Mouse (Mus musculus) layer of hippocampus, adult 2 months (tissue): ENCODE data around the gene Etfbkmt. TPM values are rescaled to one million over a fixed set of nuclear protein-coding genes. Genes with fewer than 3 reads are reported as not detected.

Source experiments
- DNase-seq, 2 experiments: peaks; one replicate each; pipeline ENCODE4 v3.0.0; 2022; ENCODE audit warnings: low spot score in 2 of 2
- H3K27ac ChIP-seq: fragments of 200-600 bp; 2 replicates; pipeline ENCODE4 v1.8.1; 2022
- H3K4me3 ChIP-seq: fragments of 200-600 bp; 2 replicates; pipeline ENCODE4 v1.8.1; 2022; ENCODE audit warnings: mild to moderate bottlenecking
- CTCF ChIP-seq: fragments of 200-600 bp; conservative IDR thresholded peaks from 2 replicates; pipeline ENCODE4 v1.8.1; 2022; ENCODE audit warnings: antibody characterized with exemption, mild to moderate bottlenecking, moderate library complexity
- long read RNA-seq, 2 experiments: library from polyadenylated mRNA; stranded (forward); transcript quantifications; one replicate each; pipeline ENCODE4 v2.0.0; 2021; ENCODE audit warnings: borderline mapping rate in 2 of 2
- total RNA-seq, 2 experiments: library from RNA; stranded (reverse); gene quantifications; 2 replicates each; pipeline ENCODE4 v1.2.3; 2021

The Etfbkmt gene
- total RNA-seq: 1 to 10 TPM; 2.8 to 2.9 TPM
- long read RNA-seq, experiment 1, partial matches to known transcripts: 0 of 1 reads
- long read RNA-seq, experiment 1, other reads (novel, unspliced or antisense): 0 of 1 reads
- long read RNA-seq, experiment 2, partial matches to known transcripts: 0 of 2 reads
- long read RNA-seq, experiment 2, other reads (novel, unspliced or antisense): 1 of 2 reads

DNA sequence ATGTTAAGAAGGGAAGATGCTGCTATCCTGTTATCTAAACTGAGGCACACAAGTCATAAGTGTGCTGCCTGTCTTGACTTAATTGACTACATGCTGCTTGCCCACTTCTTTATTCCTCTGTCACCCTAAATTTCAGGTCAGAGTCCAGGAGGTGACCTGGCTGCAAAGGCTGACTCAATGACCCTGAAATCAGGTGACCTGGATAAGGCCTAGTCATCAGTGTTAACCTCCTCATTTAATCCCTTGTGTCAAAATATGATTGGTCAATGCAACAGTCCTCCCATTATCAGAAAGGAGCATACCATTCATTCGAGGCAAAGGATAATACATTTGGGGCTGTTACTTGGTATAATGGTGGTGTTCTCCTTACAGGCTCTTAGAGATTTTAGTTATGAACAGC, at the start of gene Etfbkmt:
Etfbkmt (plus strand) TSS at position 379 of the 400 bp plus-strand sequence.
- H3K4me3 ChIP-seq: no peak within 1 kb of the TSS
- H3K27ac ChIP-seq: no peak within 1 kb of the TSS
- DNase-seq: no peak
- TF ChIP-seq CTCF: no peak

DNA sequence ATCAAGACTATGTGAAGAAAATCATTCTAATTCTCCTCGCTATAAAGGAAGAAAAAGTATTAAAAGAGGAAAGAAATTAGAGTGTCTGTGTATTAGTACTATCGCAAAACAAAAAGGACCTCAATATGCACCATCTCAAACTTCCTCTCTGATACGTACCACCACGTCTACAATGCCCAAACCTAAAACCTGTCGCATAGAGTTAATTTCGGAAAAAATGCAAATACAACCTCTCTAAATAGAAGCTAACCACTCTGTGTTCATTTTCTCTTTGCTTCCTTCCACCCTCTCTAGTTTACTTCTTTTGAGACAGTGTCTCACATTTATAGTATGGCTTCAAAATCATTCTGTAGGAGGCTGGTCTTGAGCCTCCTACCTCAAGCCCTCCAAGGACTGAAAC, 47.2 kb upstream of the Etfbkmt start:
- DNase-seq: no peak
- no peak overlapping the region for H3K27ac ChIP-seq
- TF ChIP-seq CTCF: no peak

DNA sequence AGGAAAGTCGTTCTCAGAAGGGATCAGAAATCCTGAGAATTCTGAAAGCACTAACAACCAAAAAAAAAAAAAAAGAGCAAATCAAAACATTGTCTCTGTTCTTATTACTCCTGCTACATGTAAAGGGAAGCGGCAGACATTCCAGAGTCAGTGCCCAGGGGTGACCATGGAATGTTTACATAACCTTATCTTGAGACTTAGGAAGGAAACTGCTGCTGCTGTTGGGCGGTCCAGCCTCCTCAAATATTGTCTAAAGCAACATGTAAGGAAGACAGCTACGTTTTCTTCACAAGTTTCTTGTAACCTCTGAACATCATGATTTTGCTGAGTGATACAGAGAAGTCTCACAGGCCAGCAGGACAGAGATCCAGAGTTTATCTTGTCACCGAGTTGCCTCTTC, 46.2 kb upstream of the Etfbkmt start:
- no peak overlapping the region for H3K4me3 ChIP-seq
- H3K27ac ChIP-seq: no peak overlapping the region
- no peak for DNase-seq
- TF ChIP-seq CTCF: no peak

More for the DNA sequence above, 47.2 kb upstream of the Etfbkmt start:
- no peak overlapping the region for H3K4me3 ChIP-seq

DNA sequence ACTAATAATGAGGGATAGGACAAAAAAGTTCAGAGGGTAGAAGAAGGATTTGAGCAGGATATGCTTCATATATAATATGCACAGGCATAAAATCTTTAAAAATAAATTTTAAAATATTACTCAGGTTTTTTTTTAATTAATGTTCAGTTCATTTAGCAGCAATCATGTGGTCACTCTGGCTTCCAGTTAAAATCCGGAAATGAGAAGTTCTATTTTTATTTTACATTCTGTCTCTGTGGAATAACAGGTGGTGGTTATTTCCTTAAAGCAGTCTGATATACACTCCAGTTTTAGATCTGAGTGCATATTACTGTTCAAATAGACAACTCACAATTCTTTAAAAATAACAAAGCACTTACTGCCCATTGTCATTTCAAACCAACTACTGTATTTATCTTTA, 45.1 kb upstream of the Etfbkmt start:
- TF ChIP-seq CTCF: no peak
- DNase-seq: no peak
- Histone ChIP-seq H3K4me3 (no peak overlapping the region), H3K27ac (no peak overlapping the region)

DNA sequence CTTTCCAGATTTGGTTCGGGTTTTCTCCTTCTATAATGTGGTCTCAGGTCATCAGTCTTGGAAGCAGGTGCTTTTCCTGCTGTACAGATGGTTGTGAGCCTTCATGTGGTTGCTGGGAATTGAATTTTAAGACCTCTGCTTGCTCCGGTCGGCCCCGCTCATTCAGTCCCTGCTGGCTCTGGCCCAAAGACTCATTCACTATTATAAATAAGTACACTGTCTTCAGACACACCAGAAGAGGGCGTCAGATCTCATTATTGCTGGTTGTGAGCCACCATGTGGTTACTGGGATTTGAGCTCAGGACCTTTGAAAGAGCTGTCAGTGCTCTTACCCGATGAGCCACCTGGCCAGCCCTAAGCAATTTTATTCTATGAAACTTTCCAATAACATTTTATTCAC, 44.3 kb upstream of the Etfbkmt start:
- peak; percentile 54 for TF ChIP-seq CTCF
- DNase-seq: no peak
- H3K27ac ChIP-seq: no peak overlapping the region
- H3K4me3 ChIP-seq: no peak overlapping the region

DNA sequence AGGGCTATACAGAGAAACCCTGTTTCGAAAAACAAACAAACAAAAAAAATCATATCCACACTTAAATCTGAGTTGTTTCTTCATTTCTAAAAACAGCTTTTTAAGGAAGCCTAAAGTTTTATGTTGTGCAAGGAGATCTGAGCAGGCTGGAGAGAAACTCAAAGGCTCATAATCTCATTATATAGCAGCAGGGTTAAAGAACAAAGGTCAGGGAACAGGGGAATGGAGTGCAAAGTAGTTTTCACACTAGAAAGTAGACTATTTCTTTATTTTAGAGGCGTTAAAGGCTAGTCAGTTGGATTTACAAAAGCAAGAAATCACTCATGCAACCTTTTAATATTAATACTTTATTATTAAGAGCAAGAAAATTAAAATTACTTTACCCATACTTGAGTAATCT, 43.4 kb upstream of the Etfbkmt start:
- H3K27ac ChIP-seq: no peak overlapping the region
- no peak overlapping the region for H3K4me3 ChIP-seq
- no peak for DNase-seq
- TF ChIP-seq CTCF: no peak

DNA sequence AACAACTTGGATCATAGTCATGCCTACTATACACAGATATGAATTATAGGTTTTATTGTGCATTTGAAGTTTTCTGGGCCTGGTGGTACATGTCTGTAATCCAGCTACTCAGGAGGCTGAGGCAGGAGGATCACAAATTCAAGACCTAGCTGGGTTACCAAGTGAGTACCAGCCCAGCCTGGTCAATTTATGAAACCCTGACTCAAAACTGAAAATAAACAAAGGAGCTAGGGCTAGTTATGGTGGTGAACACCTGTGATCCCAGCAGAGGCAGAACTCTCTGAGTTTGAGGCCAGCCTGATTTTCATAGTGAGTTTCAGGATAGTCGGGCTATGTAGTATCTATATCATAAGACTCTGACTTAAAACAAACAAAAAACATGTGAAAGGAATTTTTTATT, 42.4 kb upstream of the Etfbkmt start:
- Histone ChIP-seq H3K27ac (no peak overlapping the region), H3K4me3 (no peak overlapping the region)
- TF ChIP-seq CTCF: no peak
- no peak for DNase-seq

DNA sequence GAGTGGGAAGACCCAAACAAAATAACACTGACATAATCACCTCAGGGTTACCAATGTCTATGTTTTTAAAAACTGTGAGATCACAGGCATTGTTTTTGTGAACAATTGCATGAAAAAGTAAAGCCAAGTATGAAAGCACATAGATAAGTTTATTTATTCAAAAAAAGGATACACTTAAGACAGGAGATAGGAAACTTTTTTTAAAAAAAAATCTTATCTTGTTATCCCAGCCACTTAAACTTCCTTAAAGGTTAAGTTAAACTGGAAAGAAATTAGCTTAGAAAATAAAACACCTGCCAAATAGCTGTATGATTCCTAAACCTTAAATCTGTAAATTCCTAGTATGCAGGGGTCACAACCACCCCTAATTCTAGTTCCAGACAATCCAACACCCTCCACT, 40.7 kb upstream of the Etfbkmt start:
- TF ChIP-seq CTCF: no peak
- Histone ChIP-seq H3K27ac (no peak overlapping the region), H3K4me3 (no peak overlapping the region)
- no peak for DNase-seq

DNA sequence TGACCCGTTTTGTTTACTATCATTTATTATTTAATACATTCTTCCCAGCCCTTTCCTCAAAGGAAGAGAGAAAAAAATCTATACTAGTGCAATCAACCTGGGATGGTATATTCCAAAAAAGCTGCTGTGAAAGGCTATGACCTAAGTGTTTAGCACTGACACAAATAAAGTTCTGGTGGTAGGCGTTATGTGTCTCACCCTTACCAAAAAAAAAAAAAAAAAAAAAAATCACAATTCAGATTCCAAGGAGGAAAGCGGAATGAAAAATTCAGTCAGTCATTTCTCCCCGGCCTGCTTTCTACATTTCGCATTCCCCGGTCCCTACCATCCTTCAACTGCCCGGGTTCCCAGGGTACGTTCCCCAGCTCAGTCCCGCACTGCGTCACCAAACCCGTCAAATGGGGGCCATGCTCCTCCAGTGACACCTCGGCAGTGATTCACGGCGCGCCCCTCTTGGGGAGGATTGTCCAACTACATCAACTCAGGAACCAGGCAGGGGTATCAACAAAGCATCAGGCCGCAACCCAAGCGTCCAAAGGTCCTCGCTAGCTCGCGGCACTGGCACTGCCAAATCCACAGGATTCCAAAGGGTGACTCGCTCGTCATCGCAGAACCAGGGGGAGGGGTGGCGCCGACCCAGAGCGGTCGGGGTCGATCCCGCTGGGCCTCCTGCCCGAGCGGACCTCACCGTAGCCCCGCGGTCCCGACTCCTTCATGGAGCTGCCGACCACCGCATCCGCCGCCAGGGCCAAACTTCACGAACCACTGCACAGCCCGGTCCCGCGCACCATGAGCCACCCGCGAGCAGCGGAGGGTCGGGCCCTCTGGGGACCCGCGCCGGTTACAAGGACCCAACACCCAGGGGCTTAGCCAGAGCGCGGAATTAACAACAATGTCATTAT, 39.2 kb upstream of the Etfbkmt start:
- DNase-seq: peak; percentile 68 to 69
- peak; percentile 43 for TF ChIP-seq CTCF
- Histone ChIP-seq H3K27ac (peak overlapping the region; percentile 98), H3K4me3 (peak overlapping the region; percentile 92)

DNA sequence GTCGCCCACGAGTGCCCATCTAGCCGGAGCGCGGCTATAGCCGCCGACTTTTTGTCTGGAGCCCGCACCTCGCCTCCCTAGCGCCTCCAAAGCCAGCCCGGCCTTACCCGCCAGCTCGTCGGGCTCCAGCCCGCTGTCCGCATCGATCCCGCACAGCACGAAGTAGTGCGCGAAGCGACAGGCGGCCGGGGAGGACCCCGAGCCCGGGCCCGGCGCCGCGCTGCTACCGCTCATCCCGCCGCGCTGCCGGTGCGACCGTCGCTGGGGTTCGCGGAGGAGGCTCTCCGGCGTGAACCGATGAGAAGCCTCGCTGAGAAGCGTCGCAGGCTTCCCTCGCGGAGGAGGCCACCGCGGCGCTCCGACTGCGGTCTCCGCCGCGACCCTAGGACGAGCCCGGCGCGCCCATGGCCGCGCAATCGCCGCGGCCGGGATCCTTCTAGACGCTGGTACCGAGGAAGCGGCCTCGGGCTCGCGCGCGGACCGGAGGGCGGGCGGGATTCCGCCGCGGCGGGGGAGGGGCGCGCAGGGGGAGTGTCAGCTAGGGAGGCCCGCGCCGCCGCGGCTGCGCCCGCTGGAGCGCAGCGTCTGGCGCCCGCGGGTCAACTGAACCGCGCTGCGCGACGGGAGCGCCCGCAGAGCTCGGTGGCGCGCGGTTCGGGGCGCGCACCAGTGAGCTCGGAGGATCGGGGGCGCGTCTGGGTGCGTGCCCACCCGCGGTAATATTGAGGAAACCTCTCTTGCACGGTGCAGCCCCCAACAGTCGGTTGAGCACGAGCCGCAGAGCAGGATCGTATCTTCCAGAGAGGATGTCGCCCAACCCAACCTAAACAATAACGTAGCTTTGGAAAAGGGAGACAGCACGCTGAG, 38.3 kb upstream of the Etfbkmt start, which contains the start of gene Dennd5b:
Dennd5b (minus strand) TSS at position 605 of the 867 bp plus-strand sequence.
- peak; percentile 73 to 83 for DNase-seq
- peak within 1 kb of the TSS; percentile 98 for H3K27ac ChIP-seq
- peak within 1 kb of the TSS; percentile 92 for H3K4me3 ChIP-seq
- no peak for TF ChIP-seq CTCF

DNA sequence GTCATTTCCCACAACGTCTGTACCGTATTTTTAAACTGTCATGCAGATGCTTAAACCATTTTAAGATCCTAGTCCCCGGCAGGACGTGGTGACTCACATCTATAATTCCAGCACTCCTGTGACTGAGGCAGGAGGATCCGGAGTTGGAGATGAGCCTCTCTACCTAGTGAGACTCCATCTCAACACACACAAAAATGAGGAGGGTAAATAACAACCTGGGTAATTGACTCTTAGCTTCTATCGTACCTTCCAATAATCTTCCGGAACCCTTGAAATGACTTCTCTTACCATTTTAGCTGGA, 37.8 kb upstream of the Etfbkmt start:
- H3K27ac ChIP-seq: peak overlapping the region; percentile 98
- no peak for DNase-seq
- H3K4me3 ChIP-seq: peak overlapping the region; percentile 92
- TF ChIP-seq CTCF: no peak

DNA sequence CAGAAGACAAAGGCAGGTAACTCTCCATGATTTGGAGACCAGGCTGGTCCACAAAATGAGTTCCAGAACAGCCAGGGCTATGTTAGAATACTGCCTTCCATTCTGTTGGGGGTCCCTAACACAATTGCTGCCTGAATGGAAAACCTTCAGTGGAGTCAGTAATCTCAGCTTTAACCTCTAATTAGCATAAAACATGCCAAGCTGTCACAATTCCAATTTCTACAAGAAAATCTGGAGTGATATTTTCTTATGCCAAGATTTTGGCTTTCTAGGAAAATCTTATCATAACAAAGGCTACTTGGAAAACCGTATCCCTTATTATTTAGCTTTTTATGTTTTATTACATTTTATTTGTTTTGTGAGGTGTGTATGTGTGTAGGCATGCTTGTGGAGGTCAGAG, 36.2 kb upstream of the Etfbkmt start:
- TF ChIP-seq CTCF: no peak

DNA sequence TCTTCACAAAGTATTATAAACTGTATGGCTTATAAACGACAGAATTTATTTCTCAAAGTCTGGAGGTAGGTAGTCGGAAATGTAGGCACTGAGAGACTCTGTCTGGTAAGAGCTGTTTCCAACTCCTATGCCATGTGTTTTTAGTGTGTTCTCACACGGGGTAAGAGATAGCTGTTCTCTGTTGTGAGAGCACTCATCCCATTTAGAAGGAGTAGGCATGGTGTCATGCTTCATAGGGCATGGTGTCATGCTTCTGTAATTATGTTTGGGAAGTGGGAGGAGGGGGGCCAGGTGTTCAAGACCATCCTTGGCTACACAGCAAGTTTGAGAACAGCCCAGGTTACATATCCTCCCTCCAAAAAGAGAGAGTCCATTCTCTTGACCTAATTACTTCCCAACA, 32.0 kb upstream of the Etfbkmt start:
- no peak for TF ChIP-seq CTCF
- no peak overlapping the region for H3K4me3 ChIP-seq
- no peak for DNase-seq

More for the DNA sequence above, 36.2 kb upstream of the Etfbkmt start:
- no peak for DNase-seq
- Histone ChIP-seq H3K27ac (no peak overlapping the region), H3K4me3 (no peak overlapping the region)

More for the DNA sequence above, 32.0 kb upstream of the Etfbkmt start:
- no peak overlapping the region for H3K27ac ChIP-seq
